Mouse (Mus musculus): Measurements from ENCODE around the gene Nfatc3.

DNA sequence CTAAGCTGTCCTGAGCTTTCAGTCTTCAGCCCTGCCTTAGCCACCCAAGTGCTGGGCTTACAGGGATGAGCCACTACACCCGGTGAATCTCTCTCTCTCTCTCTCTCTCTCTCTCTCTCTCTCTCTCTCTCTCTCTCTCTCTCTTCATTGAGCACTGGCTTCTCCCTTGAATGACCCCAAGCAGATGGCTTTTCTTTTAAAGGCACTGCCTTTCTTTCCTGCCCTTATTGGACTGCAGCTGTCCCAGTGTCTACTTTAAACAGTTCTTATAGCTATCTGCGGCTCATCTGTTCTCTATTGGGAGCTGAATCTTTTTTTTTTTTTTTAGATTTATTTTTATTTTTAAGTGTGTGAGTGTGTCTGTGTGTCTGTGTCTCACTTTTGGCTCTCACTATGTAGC, 15.6 kb upstream of the Nfatc3 start:
- TF ChIP-seq POLR2A (IDR thresholded peaks at IDR 0.05; ENCODE audit: borderline replicate concordance, control insufficient read depth, low read depth, low read length) (no peak), CTCF (IDR thresholded peaks at IDR 0.05; ENCODE audit: control insufficient read depth, insufficient read depth, low read length) (no peak)
